Mouse (Mus musculus): ENCODE measurements around the gene Tmem170b.

DNA sequence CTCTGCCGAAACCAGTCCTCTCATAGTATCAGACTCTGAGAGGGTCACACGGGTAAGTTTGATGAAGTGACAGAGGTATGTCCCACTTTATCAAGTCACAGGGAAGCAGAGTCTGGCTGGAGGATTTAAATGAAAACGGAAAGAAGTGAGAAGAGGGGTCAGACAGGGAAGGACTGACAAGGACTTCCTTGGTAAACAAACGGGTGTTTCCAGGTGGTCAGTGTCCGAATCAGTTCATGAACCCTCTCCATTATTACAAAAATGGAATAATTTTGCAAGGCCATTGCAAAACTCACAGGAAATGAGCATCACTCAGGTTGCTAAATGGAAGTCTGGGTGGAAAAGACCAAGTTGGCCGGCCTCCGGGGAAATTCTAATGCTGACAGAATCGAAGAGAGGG lies 36.8 kb upstream of the Tmem170b start:
- TF ChIP-seq TCF3 (IDR thresholded peaks at IDR 0.05; ENCODE audit: insufficient read length, low read depth): no peak
- TF ChIP-seq MYOD1 (IDR thresholded peaks at IDR 0.05; ENCODE audit: control insufficient read depth in 1 of 3, insufficient read length in 2 of 3, low read depth in 2 of 3): no peak
- TF ChIP-seq POLR2A (IDR thresholded peaks at IDR 0.05; ENCODE audit: insufficient read length, low read depth): no peak
- TF ChIP-seq TCF12 (IDR thresholded peaks at IDR 0.05; ENCODE audit: insufficient read depth, poor library complexity, severe bottlenecking): no peak
- no peak for TF ChIP-seq E2F4 (IDR thresholded peaks at IDR 0.05; ENCODE audit: insufficient read depth)
- no peak for TF ChIP-seq USF1 (IDR thresholded peaks at IDR 0.05; ENCODE audit: low read depth)
